Mouse (Mus musculus) activated CD4-positive, CD25-positive, alpha-beta regulatory T cell, adult 9 weeks (primary cell): ENCODE results near the gene Fads6. TPM values are rescaled to one million over a fixed set of nuclear protein-coding genes. Genes with fewer than 3 reads are reported as not detected.

Source experiments
- polyA plus RNA-seq: library from polyadenylated mRNA; unstranded; fragments of 100-300 nt; shearing (Covaris generic); gene quantifications from one replicate; pipeline ENCODE4 v1.2.1, GENCODE M21; 2017

Fads6 gene
- 1.2 TPM for polyA plus RNA-seq

GRCm38 (mm10) chr11:115297214-115297826 is at the start of gene Fads6:
Fads6 (minus strand) TSS chr11:115297663.

GRCm38 (mm10) chr11:115334531-115334930 is 37.1 kb upstream of the Fads6 start, which contains the start of gene Otop3:
Otop3 (plus strand) TSS chr11:115334731.

GRCm38 (mm10) chr11:115321906-115322693 is 24.6 kb upstream of the Fads6 start, which contains the start of gene Ush1g:
Ush1g (minus strand) TSS chr11:115322041.

GRCm38 (mm10) chr11:115306863-115307262 is 9.4 kb upstream of the Fads6 start, which contains the start of gene Otop2:
Otop2 (plus strand) TSS chr11:115307163.

GRCm38 (mm10) chr11:115276780-115277603 is 20.5 kb downstream of the Fads6 start, which contains the start of gene Fdxr:
Fdxr (minus strand) TSS chr11:115277050.

GRCm38 (mm10) chr11:115267061-115267883 is 30.2 kb downstream of the Fads6 start, which contains the start of gene Grin2c:
Grin2c (minus strand) TSS chr11:115267243.

Other genes starting within 250 kb of the Fads6 start
- not detected for gene Cd300ld3, start 249.3 kb downstream of the Fads6 start, polyA plus RNA-seq
- 0.51 TPM for gene Cd300e, start 235.5 kb downstream of the Fads6 start, polyA plus RNA-seq
- gene Rab37, start 206.2 kb downstream of the Fads6 start, polyA plus RNA-seq: 198 TPM
- gene Cd300lf, start 163.7 kb downstream of the Fads6 start, polyA plus RNA-seq: 0.75 TPM
- gene Slc9a3r1, start 134.3 kb downstream of the Fads6 start, polyA plus RNA-seq: 578 TPM
- 18.5 TPM for gene Tmem104, start 110.2 kb downstream of the Fads6 start, polyA plus RNA-seq
- gene Nat9, start 109.8 kb downstream of the Fads6 start, polyA plus RNA-seq: 17.9 TPM
- gene Grin2c, start 30.4 kb downstream of the Fads6 start, polyA plus RNA-seq: not detected
- gene Fdxr, start 20.6 kb downstream of the Fads6 start, polyA plus RNA-seq: 37.9 TPM
- not detected for gene Otop2, start 9.5 kb upstream of the Fads6 start, polyA plus RNA-seq
- not detected for gene Ush1g, start 24.4 kb upstream of the Fads6 start, polyA plus RNA-seq
- gene Otop3, start 37.1 kb upstream of the Fads6 start, polyA plus RNA-seq: not detected
- gene Hid1, start 70.1 kb upstream of the Fads6 start, polyA plus RNA-seq: 3.7 TPM
- gene Cdr2l, start 84.3 kb upstream of the Fads6 start, polyA plus RNA-seq: not detected
- gene Mrpl58, start 106.1 kb upstream of the Fads6 start, polyA plus RNA-seq: 163 TPM
- gene Atp5h, start 122.3 kb upstream of the Fads6 start, polyA plus RNA-seq: 739 TPM
- gene Kctd2, start 122.5 kb upstream of the Fads6 start, polyA plus RNA-seq: 3.2 TPM
- gene Trim80, start 142.9 kb upstream of the Fads6 start, polyA plus RNA-seq: 0.13 TPM
- 6.2 TPM for gene Slc16a5, start 164.8 kb upstream of the Fads6 start, polyA plus RNA-seq
- gene Armc7, start 178.0 kb upstream of the Fads6 start, polyA plus RNA-seq: 90.8 TPM
- gene Nt5c, start 194.2 kb upstream of the Fads6 start, polyA plus RNA-seq: 379 TPM
- gene Jpt1, start 216.7 kb upstream of the Fads6 start, polyA plus RNA-seq: 580 TPM
- gene Sumo2, start 238.6 kb upstream of the Fads6 start, polyA plus RNA-seq: 787 TPM